Mouse (Mus musculus) forebrain, embryonic 14.5 days (tissue): ENCODE results near the gene Vac14. TPM values are rescaled to one million over a fixed set of nuclear protein-coding genes. Genes with fewer than 3 reads are reported as not detected.
A peak's percentile ranks its signal among the peaks of the same experiment; 100 is the strongest.

Experiments
- ATAC-seq: fragments of 200-750 bp; cut with Nextera tagmentation; 2 replicates; pipeline ENCODE4 v1.8.0; 2017; ENCODE audit warnings: mild to moderate bottlenecking, moderate library complexity
- DNase-seq: peaks from one replicate; pipeline ENCODE4 v3.0.0-alpha.2; 2015; ENCODE audit warnings: low spot score
- H3K27ac ChIP-seq: fragments of 300-500 bp; sonication (generic); 2 replicates; pipeline ENCODE4 v1.5.1; 2014; ENCODE audit warnings: low read depth, mild to moderate bottlenecking, control low read depth, low read length, moderate library complexity
- H3K27me3 ChIP-seq: fragments of 300-500 bp; sonication (generic); replicated peaks from 2 replicates; pipeline ENCODE4 v1.6.1; 2014; ENCODE audit warnings: low read length, control low read depth, mixed read lengths; ENCODE audit not compliant: control insufficient read depth, insufficient read depth
- H3K36me3 ChIP-seq: fragments of 300-500 bp; sonication (generic); 2 replicates; pipeline ENCODE4 v1.6.1; 2014; ENCODE audit warnings: low read length, control low read depth; ENCODE audit not compliant: control insufficient read depth, insufficient read depth
- H3K4me1 ChIP-seq: fragments of 300-500 bp; sonication (generic); 2 replicates; pipeline ENCODE4 v1.6.1; 2014; ENCODE audit warnings: antibody characterized with exemption, low read length, control low read depth; ENCODE audit not compliant: control insufficient read depth, insufficient read depth
- H3K4me2 ChIP-seq: fragments of 300-500 bp; sonication (generic); 2 replicates; pipeline ENCODE4 v1.6.1; 2014; ENCODE audit warnings: mild to moderate bottlenecking, control low read depth, low read length
- H3K4me3 ChIP-seq: fragments of 300-500 bp; sonication (generic); 2 replicates; pipeline ENCODE4 v1.5.1; 2014; ENCODE audit warnings: low read depth, low read length, control low read depth
- H3K9ac ChIP-seq: fragments of 300-500 bp; sonication (generic); 2 replicates; pipeline ENCODE4 v1.6.1; 2014; ENCODE audit warnings: mild to moderate bottlenecking, low read length, control low read depth, moderate library complexity
- H3K9me3 ChIP-seq: fragments of 300-500 bp; sonication (generic); replicated peaks from 2 replicates; pipeline ENCODE4 v1.6.1; 2016; ENCODE audit warnings: low read length, control low read depth, mixed read lengths; ENCODE audit not compliant: control insufficient read depth
- WGBS: fragments of 180-500 bp; shearing (Covaris S2); extraction: QIAGEN DNeasy Blood & Tissue Kit; methylation state at CpG from one replicate; pipeline ENCODE4 v1.1.7; 2014; 5-methylcytosine and 5-hydroxymethylcytosine counted together
- polyA plus RNA-seq: library from polyadenylated mRNA; unstranded; fragments of >200 nt; fragmentation: Nextera tagmentation; extraction: Ambion mirVana; gene quantifications from 2 replicates; pipeline ENCODE4 v1.2.1, GENCODE M21; 2014

The Vac14 gene
- polyA plus RNA-seq, 1 experiment from 2014 or later: 25.8 TPM

- Histone ChIP-seq H3K4me1 (peaks cover 24% of the 10 kb centered on the region), H3K9me3 (no peaks in the 10 kb centered on the region), H3K9ac (peak overlapping the region; percentile 87), H3K27me3 (no peaks in the 10 kb centered on the region), H3K27ac (peak overlapping the region; percentile 0; the same call in 1 of the 2 replicates), H3K4me3 (no peak overlapping the region), H3K36me3 (peaks cover 8% of the 10 kb centered on the region; the same call in 1 of the 2 replicates), H3K4me2 (peak overlapping the region; percentile 54)
- no peak for ATAC-seq
- no peak for DNase-seq
- 54% methylated on average over 6 of the region's 6 CpGs for WGBS
Measured at GRCm38 (mm10) chr8:110719898-110720653, 101.7 kb downstream of the Vac14 start.

GRCm38 (mm10) chr8:110720685-110721598 lies 102.6 kb downstream of the Vac14 start, which contains the start of gene Mtss1l:
Mtss1l (plus strand) TSS chr8:110721476.
- H3K27ac ChIP-seq: peak within 1 kb of the TSS; percentile 86
- peak within 1 kb of the TSS; percentile 87 for H3K9ac ChIP-seq
- peaks cover 8% of the 10 kb centered on the region; the same call in 1 of the 2 replicates for H3K36me3 ChIP-seq
- no peaks in the 10 kb centered on the region for H3K9me3 ChIP-seq
- peak; percentile 82 for ATAC-seq
- H3K27me3 ChIP-seq: no peaks in the 10 kb centered on the region
- H3K4me3 ChIP-seq: peak within 1 kb of the TSS; percentile 64
- WGBS: 4% methylated on average over 71 of the region's 75 CpGs
- peak; percentile 89 for DNase-seq
- H3K4me2 ChIP-seq: peak within 1 kb of the TSS; percentile 54
- peaks cover 20% of the 10 kb centered on the region for H3K4me1 ChIP-seq

- Histone ChIP-seq H3K27ac (peak overlapping the region; percentile 86), H3K36me3 (peaks cover 10% of the 10 kb centered on the region; the same call in 1 of the 2 replicates), H3K9me3 (no peaks in the 10 kb centered on the region), H3K9ac (peak overlapping the region; percentile 87), H3K4me2 (peak overlapping the region; percentile 54), H3K27me3 (no peaks in the 10 kb centered on the region), H3K4me1 (peaks cover 17% of the 10 kb centered on the region), H3K4me3 (peak overlapping the region; percentile 64)
- under 1% methylated on average over 49 of the region's 59 CpGs for WGBS
- ATAC-seq (peak; percentile 75), DNase-seq (peak; percentile 32)
Measured at GRCm38 (mm10) chr8:110721606-110722413, 103.4 kb downstream of the Vac14 start.

GRCm38 (mm10) chr8:110722414-110723011 lies 104.1 kb downstream of the Vac14 start:
- H3K4me1 ChIP-seq: peaks cover 17% of the 10 kb centered on the region
- H3K9ac ChIP-seq: peak overlapping the region; percentile 87
- no peaks in the 10 kb centered on the region for H3K9me3 ChIP-seq
- H3K27me3 ChIP-seq: no peaks in the 10 kb centered on the region
- H3K36me3 ChIP-seq: peaks cover 17% of the 10 kb centered on the region
- H3K27ac ChIP-seq: no peak overlapping the region
- H3K4me3 ChIP-seq: peak overlapping the region; percentile 64
- ATAC-seq: no peak
- no peak for DNase-seq
- 45% methylated on average over 11 of the region's 11 CpGs for WGBS
- H3K4me2 ChIP-seq: peak overlapping the region; percentile 54

- H3K4me3 ChIP-seq: no peak overlapping the region
- no peak overlapping the region for H3K4me2 ChIP-seq
- DNase-seq (no peak), ATAC-seq (no peak)
- no peaks in the 10 kb centered on the region for H3K27me3 ChIP-seq
- H3K27ac ChIP-seq: no peak overlapping the region
- 73% methylated on average over 3 of the region's 3 CpGs for WGBS
- peaks cover 14% of the 10 kb centered on the region for H3K4me1 ChIP-seq
- H3K9me3 ChIP-seq: no peaks in the 10 kb centered on the region
- H3K36me3 ChIP-seq: peaks cover 37% of the 10 kb centered on the region
- H3K9ac ChIP-seq: no peak overlapping the region
Measured at GRCm38 (mm10) chr8:110724493-110724892, 106.1 kb downstream of the Vac14 start.

- H3K9ac ChIP-seq: peak overlapping the region; percentile 35; the same call in 1 of the 2 replicates
- 34% methylated on average over 7 of the region's 7 CpGs for WGBS
Measured at GRCm38 (mm10) chr8:110725084-110725838, 106.9 kb downstream of the Vac14 start.

GRCm38 (mm10) chr8:110726893-110727292 lies 108.5 kb downstream of the Vac14 start:
- Histone ChIP-seq H3K9ac (peak overlapping the region; percentile 46), H3K9me3 (no peaks in the 10 kb centered on the region), H3K4me3 (no peak overlapping the region), H3K27ac (no peak overlapping the region), H3K36me3 (peaks cover 58% of the 10 kb centered on the region), H3K4me1 (peaks cover 14% of the 10 kb centered on the region), H3K27me3 (no peaks in the 10 kb centered on the region), H3K4me2 (no peak overlapping the region)
- WGBS: 9% methylated on average over 18 of the region's 18 CpGs
- DNase-seq (peak; percentile 71), ATAC-seq (peak; percentile 47)

More at GRCm38 (mm10) chr8:110725084-110725838, 106.9 kb downstream of the Vac14 start:
- DNase-seq (no peak), ATAC-seq (no peak)
- Histone ChIP-seq H3K4me2 (no peak overlapping the region), H3K36me3 (peaks cover 44% of the 10 kb centered on the region), H3K27me3 (no peaks in the 10 kb centered on the region), H3K4me3 (no peak overlapping the region), H3K9me3 (no peaks in the 10 kb centered on the region), H3K27ac (no peak overlapping the region), H3K4me1 (peaks cover 14% of the 10 kb centered on the region)
